ENCODE assay signal across 22 mouse cellular contexts in genomic region chr6:90613277-90613676, GRCm38 (mm10).
"Had no signal": no experiment of that assay in that cellular context is flagged by ENCODE, and none has a peak within 500 bp of the region (broad histone marks: within the 10 kb centered on the region; RNA-seq: fewer than 3 reads in every experiment).

No protein-coding gene starts in this region.

- H3K36me3 ChIP-seq: lung, embryonic 15.5 days; neural tube, embryonic 12.5 days; neural tube, embryonic 15.5 days had no signal

- H3K9me3 ChIP-seq: lung, embryonic 15.5 days; megakaryocyte, embryonic 14.5 days; neural tube, embryonic 12.5 days; neural tube, embryonic 15.5 days had no signal

- H3K4me2 ChIP-seq: lung, embryonic 15.5 days; midbrain, embryonic 11.5 days; neural tube, embryonic 12.5 days; neural tube, embryonic 15.5 days had no signal

- H3K27ac ChIP-seq: kidney, postnatal 0 days; layer of hippocampus, adult 2 months; liver, embryonic 14.5 days; lung, embryonic 15.5 days; neural tube, embryonic 12.5 days; neural tube, embryonic 15.5 days; stomach, postnatal 0 days had no signal

- H3K4me1 ChIP-seq: neural tube, embryonic 12.5 days; neural tube, embryonic 15.5 days had no signal

- ATAC-seq: liver, postnatal 0 days had no signal

- H3K4me3 ChIP-seq: layer of hippocampus, adult 2 months; lung, embryonic 15.5 days; megakaryocyte, embryonic 14.5 days; neural tube, embryonic 12.5 days; neural tube, embryonic 15.5 days had no signal

- DNase-seq: kidney, adult 2 months; kidney, postnatal 25 days; layer of hippocampus, adult 9-11 months; liver, postnatal 0 days; lung, postnatal 10 days; lung, postnatal 36 days; midbrain, embryonic 14.5 days; right cerebral cortex, adult 18-20 months; right cerebral cortex, postnatal 14 days; right cerebral cortex, postnatal 4 days; thymus, adult 2 months; thymus, postnatal 14 days; thymus, postnatal 4 days had no signal

- H3K9ac ChIP-seq: liver, embryonic 14.5 days; liver, postnatal 0 days; lung, embryonic 15.5 days; neural tube, embryonic 12.5 days; neural tube, embryonic 15.5 days had no signal

- H3K27me3 ChIP-seq: lung, embryonic 15.5 days; megakaryocyte, embryonic 14.5 days; neural tube, embryonic 12.5 days; neural tube, embryonic 15.5 days had no signal
